Mouse (Mus musculus) ES-Bruce4 (cell line): ENCODE data around the gene Mum1.

ENCODE experiments used
- CTCF ChIP-seq: IDR thresholded peaks from one replicate; pipeline ENCODE4 v1.8.1; 2011; ENCODE audit warnings: low read depth, low read length
- EP300 ChIP-seq: IDR thresholded peaks from 2 replicates; pipeline ENCODE4 v1.6.1; 2011; ENCODE audit warnings: low read depth, low read length; ENCODE audit not compliant: insufficient read depth
- POLR2A ChIP-seq: IDR thresholded peaks from one replicate; pipeline ENCODE4 v1.8.1; 2011; ENCODE audit warnings: low read length; ENCODE audit not compliant: insufficient read depth

DNA sequence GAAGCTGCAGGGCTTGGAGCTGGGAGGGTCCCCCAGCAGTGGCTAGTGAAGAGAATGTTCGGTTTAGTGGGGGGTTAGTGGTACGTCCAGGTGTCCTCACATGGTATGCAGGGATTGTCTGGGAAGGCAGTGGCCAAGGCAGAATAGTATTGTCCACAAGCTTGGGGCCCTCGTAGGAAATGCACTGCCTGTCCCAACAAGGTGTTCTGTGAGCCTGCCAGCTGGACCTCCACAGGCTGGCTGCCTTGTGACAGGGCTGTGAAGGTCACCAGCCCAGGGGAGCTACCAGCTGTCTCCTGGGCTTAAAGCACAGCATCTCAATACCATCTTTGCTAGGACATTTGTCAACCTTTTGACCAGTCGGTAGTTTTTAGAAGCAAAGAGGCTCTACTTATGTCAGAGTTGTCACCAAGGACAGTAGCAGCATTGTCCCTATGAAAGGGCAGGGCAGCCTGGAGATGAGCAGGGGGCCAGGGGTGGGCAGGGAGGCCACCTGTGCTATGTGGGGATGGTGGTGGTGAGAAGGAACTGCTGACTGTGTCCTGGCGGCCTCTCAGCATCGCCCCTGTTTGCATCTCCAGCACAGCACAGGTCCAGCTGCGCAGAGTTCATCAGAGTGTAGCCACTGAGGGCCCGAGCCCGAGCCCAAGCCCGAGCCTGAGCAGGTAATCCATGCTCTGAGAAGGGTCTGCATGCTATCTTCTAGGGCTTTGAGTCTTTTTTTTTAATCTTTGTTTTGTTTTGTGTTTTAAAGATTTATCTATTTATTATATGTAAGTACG is 26.4 kb downstream of the Mum1 start:
- TF ChIP-seq CTCF: no peak
- TF ChIP-seq POLR2A: no peak
- no peak for TF ChIP-seq EP300
